Mouse (Mus musculus): Measurements from ENCODE around the gene Hist1h3i.

DNA sequence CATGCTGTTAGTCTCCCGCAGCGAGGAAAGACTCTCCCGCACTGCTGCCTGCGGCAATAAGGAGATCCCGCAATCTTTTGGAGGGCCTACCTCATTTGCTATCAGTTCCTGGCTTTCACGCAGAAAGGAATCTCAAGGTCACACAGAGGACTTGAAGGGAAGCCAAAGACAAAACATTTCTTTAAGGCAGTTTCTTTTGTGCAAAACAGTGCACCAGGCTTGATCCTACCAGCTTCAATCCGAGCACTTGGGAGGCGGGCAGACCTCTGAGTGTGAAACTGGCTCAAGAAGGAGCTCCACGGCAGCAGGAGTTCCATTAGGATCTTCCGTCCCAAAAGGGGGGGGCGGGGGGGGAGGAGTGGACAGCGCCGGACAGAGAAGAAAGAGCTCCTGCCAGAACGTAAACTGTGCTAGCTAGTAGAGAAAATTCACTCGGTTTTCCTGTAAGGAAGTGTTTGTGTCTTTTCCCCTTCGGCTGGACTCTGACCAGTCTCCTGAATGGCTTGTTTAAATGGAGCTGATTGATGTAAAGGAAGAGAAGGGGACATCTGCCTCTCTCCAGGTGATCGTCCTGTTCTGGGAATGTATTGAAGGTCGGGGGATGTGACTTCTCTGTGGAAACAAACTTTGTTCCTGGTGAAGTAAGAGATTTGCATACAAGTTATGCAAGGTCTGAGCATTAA, 7.6 kb upstream of the Hist1h3i start:
- TF ChIP-seq CTCF (IDR thresholded peaks at IDR 0.05) (no peak), EP300 (IDR thresholded peaks at IDR 0.05) (no peak)
